Mouse (Mus musculus): ENCODE data around the gene Mul1. TPM values are rescaled to one million over a fixed set of nuclear protein-coding genes. Genes with fewer than 3 reads are reported as not detected.

The Mul1 gene
- total RNA-seq, 2 experiments from 2014 or later = 70.0 to 72.5 TPM

Other genes with a start within 250 kb of the Mul1 start
- gene Hp1bp3, start 218.4 kb upstream of the Mul1 start, total RNA-seq (2021) = 10 to 100 TPM; 77.5 to 83.0 TPM
- under 1 TPM; 0.07 to 0.50 TPM for gene Sh2d5, start 184.3 kb upstream of the Mul1 start, total RNA-seq (2021)
- gene Kif17, start 184.2 kb upstream of the Mul1 start, total RNA-seq (2021) = under 1 TPM; 0.12 TPM
- gene Ddost, start 129.9 kb upstream of the Mul1 start, total RNA-seq (2021) = 10 to 100 TPM; 65.7 to 69.2 TPM
- 100 to 1,000 TPM; 367 to 392 TPM for gene Pink1, start 108.4 kb upstream of the Mul1 start, total RNA-seq (2021)
- 1 to 10 TPM; 2.1 to 2.2 TPM for gene Cda, start 66.7 kb upstream of the Mul1 start, total RNA-seq (2021)
- not detected for gene Fam43b, start 38.1 kb upstream of the Mul1 start, total RNA-seq (2021)
- gene Camk2n1, start 19.6 kb downstream of the Mul1 start, total RNA-seq (2021) = 1 to 10 TPM; 8.4 to 8.7 TPM
- not detected for gene Vwa5b1, start 201.2 kb downstream of the Mul1 start, total RNA-seq (2021)

Measured in heart, postnatal 14 days (tissue).